In genomic region chr15:79261757-79262156, GRCm38 (mm10) we compare ENCODE assay signal across 9 mouse cellular contexts. TPM values are rescaled to one million over a fixed set of nuclear protein-coding genes. Genes with fewer than 3 reads are reported as not detected.
A peak's percentile ranks its signal among the peaks of the same experiment; 100 is the strongest.
DNase-seq lines count a peak whose midpoint lies in the region; ATAC-seq lines count a peak whose summit lies in the region.
"Had no signal": no experiment of that assay in that cellular context is flagged by ENCODE, and none has a peak within 500 bp of the region (broad histone marks: within the 10 kb centered on the region; RNA-seq: fewer than 3 reads in every experiment).

No protein-coding gene starts in this region.

- H3K9ac ChIP-seq in embryonic facial prominence, embryonic 11.5 days (replicated peaks; ENCODE audit: low read length): peak overlapping the region; percentile 67
- H3K9ac ChIP-seq in neural tube, embryonic 11.5 days (ENCODE audit: low read length): peak overlapping the region; percentile 57

- peak; percentile 33 for ATAC-seq in embryonic facial prominence, embryonic 11.5 days (replicated peaks; ENCODE audit: insufficient number of reproducible peaks, low FRiP score, low TSS enrichment, low read depth)
- ATAC-seq in neural tube, embryonic 11.5 days (ENCODE audit: insufficient read depth, low FRiP score, low TSS enrichment): peak; percentile 31; the same call in 1 of the 2 replicates

- no peaks in the 10 kb centered on the region for H3K9me3 ChIP-seq in embryonic facial prominence, embryonic 11.5 days (replicated peaks; ENCODE audit: control insufficient read depth, low read length)
- H3K9me3 ChIP-seq in neural tube, embryonic 11.5 days (ENCODE audit: control insufficient read depth, low read length): no peaks in the 10 kb centered on the region

- H3K27ac ChIP-seq in embryonic facial prominence, embryonic 11.5 days (replicated peaks; ENCODE audit: low read depth, low read length): no peak overlapping the region
- no peak overlapping the region for H3K27ac ChIP-seq in neural tube, embryonic 11.5 days (ENCODE audit: low read depth, low read length)

- peak; percentile 39 for DNase-seq in kidney, postnatal 10 days
- DNase-seq in kidney, postnatal 14 days: no peak
- DNase-seq in embryonic facial prominence, embryonic 11.5 days (ENCODE audit: low spot score): peak; percentile 46
- peak; percentile 28 for DNase-seq in induced T-regulatory cell, adult 2 months (ENCODE audit: low read depth)
- peak; percentile 38 for DNase-seq in neural tube, embryonic 11.5 days (ENCODE audit: low spot score)
- no peak for DNase-seq in layer of hippocampus, postnatal 25 days (ENCODE audit: extremely low spot score in 1 of 2, low spot score in 1 of 2)
- DNase-seq in layer of hippocampus, adult 9-11 months: no peak
- DNase-seq in layer of hippocampus, adult 8-10 months (ENCODE audit: low spot score in 2 of 2): no peak
- DNase-seq: kidney, adult 9 months had no signal

- H3K4me2 ChIP-seq in embryonic facial prominence, embryonic 11.5 days (ENCODE audit: low read depth, low read length): peak overlapping the region; percentile 100
- H3K4me2 ChIP-seq in neural tube, embryonic 11.5 days (ENCODE audit: low read depth): peak overlapping the region; percentile 100

- 1% methylated on average over 21 of the region's 28 CpGs for WGBS in embryonic facial prominence, embryonic 11.5 days
- 0% methylated on average over 21 of the region's 28 CpGs for WGBS in neural tube, embryonic 11.5 days

- H3K4me3 ChIP-seq in embryonic facial prominence, embryonic 11.5 days (ENCODE audit: low read depth, low read length): peak overlapping the region; percentile 65
- peak overlapping the region; percentile 58 for H3K4me3 ChIP-seq in neural tube, embryonic 11.5 days (ENCODE audit: low read depth, low read length)

- H3K27me3 ChIP-seq in embryonic facial prominence, embryonic 11.5 days (ENCODE audit: control insufficient read depth, insufficient read depth, low read length): peaks cover 20% of the 10 kb centered on the region
- H3K27me3 ChIP-seq in neural tube, embryonic 11.5 days (ENCODE audit: control insufficient read depth, insufficient read depth, low read length): peaks cover 41% of the 10 kb centered on the region

- no peaks in the 10 kb centered on the region for H3K36me3 ChIP-seq in embryonic facial prominence, embryonic 11.5 days (replicated peaks; ENCODE audit: control insufficient read depth, insufficient read depth, low read depth, low read length)
- no peaks in the 10 kb centered on the region for H3K36me3 ChIP-seq in neural tube, embryonic 11.5 days (ENCODE audit: control insufficient read depth, insufficient read depth, low read length)

- H3K4me1 ChIP-seq in embryonic facial prominence, embryonic 11.5 days (ENCODE audit: control insufficient read depth, insufficient read depth, low read length): peaks cover 3% of the 10 kb centered on the region
- peaks cover 7% of the 10 kb centered on the region; the same call in 1 of the 2 replicates for H3K4me1 ChIP-seq in neural tube, embryonic 11.5 days (ENCODE audit: control insufficient read depth, insufficient read depth, low read length)

RNA-seq across cellular contexts. Expression of gene Slc16a8, which starts 7.2 kb away (rescaled TPM):
- 0.28 TPM in 1 of 2 replicates, not detected in the other for polyA plus RNA-seq in embryonic facial prominence, embryonic 11.5 days (2014; fragmentation: Nextera tagmentation; extraction: Ambion mirVana)
- polyA plus RNA-seq in neural tube, embryonic 11.5 days (2014; fragmentation: Nextera tagmentation; extraction: Ambion mirVana): not detected in 2 replicates
- total RNA-seq in layer of hippocampus, postnatal 25 days (2021): not detected
- under 1 TPM in 1 of 4 experiments, not detected in 3; 0.30 TPM for total RNA-seq in layer of hippocampus, adult 8-10 months (2022)

RNA-seq across cellular contexts. Expression of gene Baiap2l2, which starts 23.6 kb away (rescaled TPM):
- polyA plus RNA-seq in embryonic facial prominence, embryonic 11.5 days (2014; fragmentation: Nextera tagmentation; extraction: Ambion mirVana): 1.9 and 5.2 TPM in 2 replicates
- polyA plus RNA-seq in neural tube, embryonic 11.5 days (2014; fragmentation: Nextera tagmentation; extraction: Ambion mirVana): 1.9 and 2.3 TPM in 2 replicates
- total RNA-seq in layer of hippocampus, postnatal 25 days (2021): 1 to 10 TPM; 3.3 to 4.2 TPM
- total RNA-seq in layer of hippocampus, adult 8-10 months (2022): 10 to 100 TPM in 2 of 4 experiments, 1 to 10 TPM in 2; 1.5 to 19.3 (median 10.9) TPM

RNA-seq across cellular contexts. Expression of gene Gm49486, which starts 32.6 kb away (rescaled TPM):
- polyA plus RNA-seq in embryonic facial prominence, embryonic 11.5 days (2014; fragmentation: Nextera tagmentation; extraction: Ambion mirVana): 0.32 and 0.41 TPM in 2 replicates
- polyA plus RNA-seq in neural tube, embryonic 11.5 days (2014; fragmentation: Nextera tagmentation; extraction: Ambion mirVana): 0.38 and 0.49 TPM in 2 replicates
- total RNA-seq in layer of hippocampus, postnatal 25 days (2021): under 1 TPM; 0.94 to 0.98 TPM
- under 1 TPM; 0.20 to 0.77 (median 0.49) TPM for total RNA-seq in layer of hippocampus, adult 8-10 months (2022)

RNA-seq across cellular contexts. Expression of gene Pick1, which starts 32.8 kb away (rescaled TPM):
- polyA plus RNA-seq in embryonic facial prominence, embryonic 11.5 days (2014; fragmentation: Nextera tagmentation; extraction: Ambion mirVana): 17.2 and 18.0 TPM in 2 replicates
- 27.3 and 28.8 TPM in 2 replicates for polyA plus RNA-seq in neural tube, embryonic 11.5 days (2014; fragmentation: Nextera tagmentation; extraction: Ambion mirVana)
- 10 to 100 TPM; 42.0 to 50.6 TPM for total RNA-seq in layer of hippocampus, postnatal 25 days (2021)
- total RNA-seq in layer of hippocampus, adult 8-10 months (2022): 10 to 100 TPM; 46.2 to 63.5 (median 50.6) TPM

Comparison
In these comparisons a context has a peak if more than half of its experiments do, and no peak if none do; other contexts are left out.
1. DNase-seq: peak in kidney, postnatal 10 days (single experiment), embryonic facial prominence, embryonic 11.5 days (single experiment), induced T-regulatory cell, adult 2 months (single experiment) and neural tube, embryonic 11.5 days (single experiment); none in kidney, postnatal 14 days (single experiment), layer of hippocampus, postnatal 25 days (0 of 2), layer of hippocampus, adult 9-11 months (single experiment) and layer of hippocampus, adult 8-10 months (0 of 2).